Mouse (Mus musculus) embryonic facial prominence, embryonic 14.5 days (tissue): ENCODE results near the gene Xpo6. TPM values are rescaled to one million over a fixed set of nuclear protein-coding genes. Genes with fewer than 3 reads are reported as not detected.

Experiments
- ATAC-seq: fragments of 200-750 bp; cut with Nextera tagmentation; 2 replicates; pipeline ENCODE4 v1.8.0; 2017; ENCODE audit warnings: low read depth, moderate number of reproducible peaks, moderate TSS enrichment
- DNase-seq: peaks from one replicate; pipeline ENCODE4 v3.0.0-alpha.2; 2015; ENCODE audit warnings: low spot score
- H3K27ac ChIP-seq: fragments of 300-500 bp; sonication (generic); replicated peaks from 2 replicates; pipeline ENCODE4 v1.5.1; 2014; ENCODE audit warnings: low read depth, mild to moderate bottlenecking, low read length, moderate library complexity
- H3K27me3 ChIP-seq: fragments of 300-500 bp; sonication (generic); replicated peaks from 2 replicates; pipeline ENCODE4 v1.6.1; 2014; ENCODE audit warnings: low read length; ENCODE audit not compliant: control insufficient read depth, insufficient read depth
- H3K36me3 ChIP-seq: fragments of 300-500 bp; sonication (generic); 2 replicates; pipeline ENCODE4 v1.6.1; 2014; ENCODE audit warnings: low read length, mixed read lengths; ENCODE audit not compliant: control insufficient read depth, insufficient read depth
- H3K4me1 ChIP-seq: fragments of 300-500 bp; sonication (generic); 2 replicates; pipeline ENCODE4 v1.6.1; 2014; ENCODE audit warnings: antibody characterized with exemption, low read length; ENCODE audit not compliant: control insufficient read depth, insufficient read depth
- H3K4me2 ChIP-seq: fragments of 300-500 bp; sonication (generic); 2 replicates; pipeline ENCODE4 v1.6.1; 2014; ENCODE audit warnings: low read depth, mild to moderate bottlenecking, low read length, moderate library complexity, mixed read lengths
- H3K4me3 ChIP-seq: fragments of 300-500 bp; sonication (generic); 2 replicates; pipeline ENCODE4 v1.5.1; 2014; ENCODE audit warnings: low read depth, mild to moderate bottlenecking, low read length
- H3K9ac ChIP-seq: fragments of 300-500 bp; sonication (generic); 2 replicates; pipeline ENCODE4 v1.6.1; 2014; ENCODE audit warnings: low read depth, mild to moderate bottlenecking, low read length, moderate library complexity, mixed read lengths
- H3K9me3 ChIP-seq: fragments of 300-500 bp; sonication (generic); 2 replicates; pipeline ENCODE4 v1.6.1; 2016; ENCODE audit warnings: low read length; ENCODE audit not compliant: control insufficient read depth
- WGBS: fragments of 180-500 bp; shearing (Covaris S2); extraction: QIAGEN DNeasy Blood & Tissue Kit; methylation state at CpG from one replicate; pipeline ENCODE4 v1.1.7; 2014; 5-methylcytosine and 5-hydroxymethylcytosine counted together
- polyA plus RNA-seq: library from polyadenylated mRNA; unstranded; fragments of >200 nt; fragmentation: Nextera tagmentation; extraction: Ambion mirVana; gene quantifications from 2 replicates; pipeline ENCODE4 v1.2.1, GENCODE M21; 2014

Xpo6 gene
- polyA plus RNA-seq, 1 experiment from 2014 or later, result 54.3 TPM

GRCm38 (mm10) chr7:126183583-126183982 is 16.7 kb downstream of the Xpo6 start:
- no peak overlapping the region for H3K4me3 ChIP-seq
- H3K9ac ChIP-seq, result no peak overlapping the region
- H3K27me3 ChIP-seq, result no peaks in the 10 kb centered on the region
- no peak overlapping the region for H3K4me2 ChIP-seq
- no peak for ATAC-seq
- H3K4me1 ChIP-seq, result peaks cover 19% of the 10 kb centered on the region
- 77% methylated on average over 1 of the region's 1 CpGs for WGBS
- H3K36me3 ChIP-seq, result no peaks in the 10 kb centered on the region
- H3K9me3 ChIP-seq, result no peaks in the 10 kb centered on the region
- no peak overlapping the region for H3K27ac ChIP-seq
- no peak for DNase-seq

DNA sequence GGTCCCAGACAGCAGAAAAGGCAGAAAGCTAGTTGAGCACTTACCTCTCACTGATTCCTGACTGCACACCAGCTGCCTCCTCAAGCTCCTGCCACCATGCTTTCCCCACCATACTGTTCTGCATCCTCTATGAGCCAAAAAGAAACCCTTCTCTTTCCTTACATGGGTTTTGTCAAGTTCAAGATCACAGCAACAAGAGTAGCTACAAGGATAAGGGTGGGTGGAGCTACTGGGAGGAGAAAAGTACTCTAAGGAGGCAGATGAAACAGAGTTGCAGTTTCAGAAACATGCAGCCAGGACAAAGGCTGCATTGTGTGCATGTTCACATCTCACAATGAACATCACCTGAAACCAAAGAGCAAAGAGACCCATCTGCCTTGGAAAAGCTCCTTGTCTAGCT is 18.8 kb downstream of the Xpo6 start:
- DNase-seq, result no peak
- no peak for ATAC-seq
- H3K4me1 ChIP-seq, result peaks cover 19% of the 10 kb centered on the region
- H3K9me3 ChIP-seq, result no peaks in the 10 kb centered on the region
- no peak overlapping the region for H3K4me2 ChIP-seq
- no peak overlapping the region for H3K27ac ChIP-seq
- H3K27me3 ChIP-seq, result no peaks in the 10 kb centered on the region
- no peak overlapping the region for H3K9ac ChIP-seq
- H3K4me3 ChIP-seq, result no peak overlapping the region
- no peaks in the 10 kb centered on the region for H3K36me3 ChIP-seq

DNA sequence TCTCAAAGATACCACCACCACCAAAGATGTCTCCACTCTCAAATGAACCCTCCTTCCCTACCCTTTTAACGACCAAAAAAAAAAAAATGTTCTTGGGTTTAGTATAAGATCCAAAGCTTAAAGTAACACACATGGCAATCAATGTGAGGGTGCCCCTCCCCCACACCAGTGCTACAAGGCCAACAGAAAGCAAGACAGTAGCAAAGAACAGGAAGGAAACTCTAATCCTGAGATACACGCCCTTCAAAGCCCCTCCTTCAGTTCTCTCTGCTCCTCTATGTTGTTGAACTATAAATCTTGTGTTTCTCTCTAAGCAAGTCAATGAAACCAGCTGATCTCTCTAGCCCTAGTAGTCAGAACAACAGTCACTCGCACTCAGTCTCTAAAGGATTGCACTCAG is 19.3 kb downstream of the Xpo6 start:
- no peak overlapping the region for H3K9ac ChIP-seq
- H3K9me3 ChIP-seq, result no peaks in the 10 kb centered on the region
- no peak overlapping the region for H3K27ac ChIP-seq
- ATAC-seq, result no peak
- H3K4me1 ChIP-seq, result peaks cover 19% of the 10 kb centered on the region
- H3K4me2 ChIP-seq, result no peak overlapping the region
- H3K36me3 ChIP-seq, result no peaks in the 10 kb centered on the region
- no peak for DNase-seq
- WGBS, result 59% methylated on average over 3 of the region's 3 CpGs
- H3K4me3 ChIP-seq, result no peak overlapping the region
- H3K27me3 ChIP-seq, result no peaks in the 10 kb centered on the region

DNA sequence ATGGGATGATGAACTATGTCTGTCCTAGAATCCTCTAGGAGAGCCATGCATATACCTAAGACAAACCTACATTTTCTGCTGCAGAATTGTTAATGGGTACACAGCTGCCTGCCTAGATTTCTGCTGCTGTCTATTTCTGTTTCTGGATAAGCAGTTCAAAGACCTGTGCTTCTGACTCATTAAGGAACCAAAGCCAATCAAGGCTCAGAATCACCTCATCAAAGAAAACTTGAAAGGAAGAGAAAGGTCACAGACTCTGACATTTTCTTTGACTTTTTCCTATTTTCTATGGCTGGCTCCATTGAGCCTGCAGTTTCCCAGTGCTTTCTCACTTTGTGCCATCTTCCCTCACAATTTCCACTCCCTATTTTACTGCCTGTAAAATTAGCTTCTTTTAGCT is 21.5 kb downstream of the Xpo6 start:
- no peak overlapping the region for H3K27ac ChIP-seq
- ATAC-seq (no peak), DNase-seq (no peak)
- no peak overlapping the region for H3K9ac ChIP-seq
- H3K4me1 ChIP-seq, result peaks cover 24% of the 10 kb centered on the region
- H3K36me3 ChIP-seq, result peaks cover 1% of the 10 kb centered on the region; the same call in 1 of the 2 replicates
- no peaks in the 10 kb centered on the region for H3K27me3 ChIP-seq
- H3K4me2 ChIP-seq, result no peak overlapping the region
- H3K9me3 ChIP-seq, result no peaks in the 10 kb centered on the region
- H3K4me3 ChIP-seq, result no peak overlapping the region

GRCm38 (mm10) chr7:126175999-126176398 is 24.3 kb downstream of the Xpo6 start:
- Histone ChIP-seq H3K36me3 (peaks cover 10% of the 10 kb centered on the region), H3K4me2 (no peak overlapping the region), H3K27ac (no peak overlapping the region), H3K9ac (no peak overlapping the region), H3K9me3 (no peaks in the 10 kb centered on the region), H3K27me3 (no peaks in the 10 kb centered on the region), H3K4me1 (peaks cover 12% of the 10 kb centered on the region; the same call in 1 of the 2 replicates), H3K4me3 (no peak overlapping the region)
- whole genome bisulfite sequencing, result 94% methylated on average over 12 of the region's 12 CpGs
- no peak for DNase-seq
- no peak for ATAC-seq

GRCm38 (mm10) chr7:126175456-126175855 is 24.8 kb downstream of the Xpo6 start:
- Histone ChIP-seq H3K9me3 (no peaks in the 10 kb centered on the region), H3K36me3 (peaks cover 15% of the 10 kb centered on the region), H3K9ac (no peak overlapping the region), H3K4me1 (peaks cover 6% of the 10 kb centered on the region; the same call in 1 of the 2 replicates), H3K4me3 (no peak overlapping the region), H3K27me3 (no peaks in the 10 kb centered on the region), H3K27ac (no peak overlapping the region), H3K4me2 (no peak overlapping the region)
- ATAC-seq (no peak), DNase-seq (no peak)
- WGBS, result 86% methylated on average over 7 of the region's 7 CpGs

DNA sequence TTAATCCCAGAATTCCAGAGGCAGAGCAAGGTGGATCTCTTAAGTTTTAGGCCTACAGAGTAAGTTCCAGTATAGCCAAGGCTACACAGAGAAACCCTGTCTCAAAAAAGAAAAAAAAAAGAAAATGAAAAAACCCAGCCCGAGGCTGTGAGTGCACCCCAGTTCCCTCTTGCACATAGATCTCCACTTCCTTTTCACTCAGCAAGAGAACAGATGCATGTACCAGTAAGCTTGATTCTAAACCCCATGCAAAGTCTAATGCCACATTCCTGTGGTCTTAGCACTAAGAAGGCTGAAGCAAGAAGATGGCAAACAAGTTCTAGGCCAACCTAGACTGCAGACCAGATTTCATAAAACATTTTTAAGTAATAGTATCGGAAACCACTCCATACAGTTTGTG is 25.4 kb downstream of the Xpo6 start:
- WGBS, result 89% methylated on average over 2 of the region's 2 CpGs
- Histone ChIP-seq H3K4me3 (no peak overlapping the region), H3K27ac (no peak overlapping the region)

GRCm38 (mm10) chr7:126172001-126172400 is 28.3 kb downstream of the Xpo6 start:
- no peaks in the 10 kb centered on the region for H3K9me3 ChIP-seq
- no peak for DNase-seq
- no peak overlapping the region for H3K4me3 ChIP-seq
- H3K27ac ChIP-seq, result no peak overlapping the region
- peaks cover 5% of the 10 kb centered on the region; the same call in 1 of the 2 replicates for H3K4me1 ChIP-seq
- no peak for ATAC-seq
- H3K36me3 ChIP-seq, result peaks cover 38% of the 10 kb centered on the region
- WGBS, result 80% methylated on average over 3 of the region's 3 CpGs
- H3K27me3 ChIP-seq, result no peaks in the 10 kb centered on the region
- H3K9ac ChIP-seq, result no peak overlapping the region
- no peak overlapping the region for H3K4me2 ChIP-seq

More for the DNA sequence above, 25.4 kb downstream of the Xpo6 start:
- no peak overlapping the region for H3K4me2 ChIP-seq
- ATAC-seq (no peak), DNase-seq (no peak)
- peaks cover 5% of the 10 kb centered on the region; the same call in 1 of the 2 replicates for H3K4me1 ChIP-seq
- no peak overlapping the region for H3K9ac ChIP-seq
- H3K9me3 ChIP-seq, result no peaks in the 10 kb centered on the region
- no peaks in the 10 kb centered on the region for H3K27me3 ChIP-seq
- H3K36me3 ChIP-seq, result peaks cover 17% of the 10 kb centered on the region

DNA sequence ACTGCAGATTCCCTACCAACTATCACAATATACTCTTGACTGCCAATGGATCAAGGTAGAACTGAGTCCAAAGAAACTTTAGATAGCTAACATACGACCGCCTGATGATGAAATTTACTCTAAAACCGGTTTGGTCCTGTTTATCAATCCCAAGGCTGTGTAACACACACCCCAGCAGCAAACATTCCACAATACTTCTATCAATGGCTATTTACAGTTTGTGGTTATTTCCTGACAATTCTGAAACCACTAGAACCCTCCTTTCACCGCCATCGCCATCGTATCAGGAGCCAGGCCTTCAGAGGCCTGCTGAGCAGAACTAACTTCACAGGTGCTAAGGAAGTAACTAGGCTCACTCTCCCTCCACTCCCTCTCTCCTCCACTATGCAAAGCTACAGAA is 31.7 kb downstream of the Xpo6 start:
- Histone ChIP-seq H3K4me3 (no peak overlapping the region), H3K9me3 (no peaks in the 10 kb centered on the region), H3K36me3 (peaks cover 59% of the 10 kb centered on the region), H3K27ac (no peak overlapping the region), H3K9ac (no peak overlapping the region), H3K4me2 (no peak overlapping the region), H3K4me1 (no peaks in the 10 kb centered on the region), H3K27me3 (no peaks in the 10 kb centered on the region)
- WGBS, result 79% methylated on average over 6 of the region's 6 CpGs
- ATAC-seq (peak; percentile 50; the same call in 1 of the 2 replicates), DNase-seq (no peak)
